Comparison of ENCODE assay signal across 29 mouse cellular contexts in the genomic region with DNA sequence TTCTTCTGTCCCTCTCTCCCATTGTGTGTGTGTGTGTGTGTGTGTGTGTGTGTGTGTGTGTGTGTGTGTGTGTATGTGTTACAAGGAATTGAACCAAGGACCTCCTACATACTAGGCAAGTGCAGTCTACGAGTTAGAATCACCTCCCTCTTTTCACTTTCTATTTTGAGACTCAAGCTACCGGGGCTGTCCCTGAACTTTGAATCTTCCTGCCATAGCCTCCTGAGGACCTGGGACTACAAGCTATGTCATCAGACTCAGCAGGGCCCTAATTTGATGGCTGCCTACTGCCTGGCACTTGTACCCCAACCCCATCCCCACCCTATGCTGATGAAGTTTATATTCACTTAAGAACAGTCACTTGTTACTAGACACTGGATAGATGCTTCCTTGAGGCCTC. TPM values are rescaled to one million over a fixed set of nuclear protein-coding genes. Genes with fewer than 3 reads are reported as not detected.
DNase-seq lines count a peak whose midpoint lies in the region; ATAC-seq and TF ChIP-seq lines count a peak whose summit lies in the region.
"Had no signal": no experiment of that assay in that cellular context is flagged by ENCODE, and none has a peak within 500 bp of the region (broad histone marks: within the 10 kb centered on the region; RNA-seq: fewer than 3 reads in every experiment).

No protein-coding gene starts in this region.

- ATAC-seq in activated CD4-positive, CD25-positive, alpha-beta regulatory T cell, adult 4 months, result peak; percentile 22
- peak; percentile 22 for ATAC-seq in inflammation-experienced regulatory T-cells, adult 6 months
- ATAC-seq: forebrain, embryonic 13.5 days; forebrain, embryonic 16.5 days; hindbrain, postnatal 0 days; intestine, embryonic 15.5 days; Patski had no signal

- H3K36me3 ChIP-seq in spleen, adult 2 months (ENCODE audit: control insufficient read depth, insufficient read depth, low read length), result no peaks in the 10 kb centered on the region
- H3K36me3 ChIP-seq: forebrain, embryonic 10.5 days; G1E; heart, embryonic 10.5 days; heart, embryonic 13.5 days; intestine, embryonic 15.5 days had no signal

- H3K27me3 ChIP-seq in spleen, adult 2 months (ENCODE audit: control insufficient read depth, insufficient read depth, low read length), result no peaks in the 10 kb centered on the region
- H3K27me3 ChIP-seq: heart, embryonic 13.5 days; intestine, embryonic 15.5 days; Patski had no signal

- 0% methylated on average over 2 of the region's 2 CpGs for WGBS in spleen, adult 2 months

- peaks cover 37% of the 10 kb centered on the region for H3K4me1 ChIP-seq in spleen, adult 2 months (ENCODE audit: control insufficient read depth, insufficient read depth, insufficient read length)

- H3K4me3 ChIP-seq in spleen, adult 2 months (ENCODE audit: extremely low read depth, insufficient read depth, insufficient read length), result no peak overlapping the region
- H3K4me3 ChIP-seq: forebrain, embryonic 10.5 days; forebrain, embryonic 13.5 days; gastrocnemius, adult 2 months; heart, adult 2 months; heart, embryonic 10.5 days; heart, embryonic 13.5 days; intestine, embryonic 15.5 days had no signal

- no peak for DNase-seq in spleen, adult 2 months (ENCODE audit: low read depth in 1 of 2, low spot score in 2 of 2)
- DNase-seq in spleen, postnatal 14 days (ENCODE audit: low spot score in 2 of 2), result no peak
- DNase-seq in adrenal gland, adult 2 months, result no peak
- DNase-seq in gastrocnemius, postnatal 14 days, result no peak
- DNase-seq in frontal cortex, postnatal 36 days (ENCODE audit: low spot score in 2 of 2), result no peak
- no peak for DNase-seq in c-Kit-positive CD71-positive TER-119-positive erythroid progenitor cells, embryonic 14.5 days (ENCODE audit: low spot score)
- DNase-seq: adrenal gland, adult 8-10 months; adrenal gland, postnatal 25 days; cerebellum, adult 18-20 months; cerebellum, adult 9-11 months; cerebellum, postnatal 25 days; gastrocnemius, adult 2 months; gastrocnemius, postnatal 25 days; heart, adult 2 months; heart, postnatal 14 days; heart, postnatal 4 days; kidney, adult 11 months had no signal

- no peak for TF ChIP-seq POLR2A in spleen, adult 2 months (IDR thresholded peaks at IDR 0.05; ENCODE audit: low read depth, low read length)

- H3K27ac ChIP-seq in spleen, adult 2 months (ENCODE audit: insufficient read depth, low read length), result peak overlapping the region; percentile 45
- H3K27ac ChIP-seq: forebrain, embryonic 10.5 days; forebrain, embryonic 13.5 days; gastrocnemius, adult 2 months; heart, adult 2 months; heart, embryonic 13.5 days; hindbrain, embryonic 14.5 days; hindbrain, postnatal 0 days; intestine, embryonic 15.5 days had no signal

- no peak for TF ChIP-seq CTCF in spleen, adult 2 months (IDR thresholded peaks at IDR 0.05; ENCODE audit: extremely low read depth, insufficient read depth, insufficient read length, insufficient replicate concordance)

- intact Hi-C loops in gastrocnemius, postnatal 14 days (cut with DNase I; ENCODE audit: low total_unique reads), result no loop called here

RNA-seq across cellular contexts. Expression of gene Ccne1, which starts 18.9 kb away (rescaled TPM):
- polyA plus RNA-seq in spleen, adult 2 months (2012; rRNA removed), result 9.1 and 21.1 TPM in 2 replicates
- polyA plus RNA-seq in activated CD4-positive, CD25-positive, alpha-beta regulatory T cell, adult 4 months (2017; shearing (Covaris generic)), result 1 to 10 TPM; 4.4 to 8.1 TPM
- 10 to 100 TPM in 1 of 3 experiments, 1 to 10 TPM in 2; 2.7 to 11.0 (median 3.2) TPM for polyA plus RNA-seq in inflammation-experienced regulatory T-cells, adult 6 months (2017; shearing (Covaris generic))
- 1 to 10 TPM; 5.9 to 6.1 TPM for total RNA-seq in adrenal gland, adult 2 months (2021)
- 10.3 and 11.9 TPM in 2 replicates for polyA plus RNA-seq in adrenal gland, adult 2 months (2012; rRNA removed)
- total RNA-seq in gastrocnemius, postnatal 14 days (2021), result 1 to 10 TPM; 1.2 to 2.1 TPM
